Mouse (Mus musculus): ENCODE measurements at regions not wholly inside any gene's neighbourhood (a gene's known extent, or its start where the extent isn't known, plus 50 kb on each side); places are given as distances from the start of the nearest gene placed in this dataset.
A peak's percentile ranks its signal among the peaks of the same experiment; 100 is the strongest.

GRCm38 (mm10) chr2:107713706-107714105 lies 423.3 kb downstream of the Kcna4 start:
- DNase-seq = no peak

GRCm38 (mm10) chr2:107729469-107729868 lies 439.0 kb downstream of the Kcna4 start:
- no peak for DNase-seq

- no peak for DNase-seq
These were observed 443.9 kb downstream of the Kcna4 start for GRCm38 (mm10) chr2:107734291-107734690.

- peak; percentile 18 for DNase-seq
These were observed 444.3 kb downstream of the Kcna4 start for GRCm38 (mm10) chr2:107734703-107735102.

Data from retina, postnatal 1 day (tissue).